Mouse (Mus musculus): ENCODE results near the gene Thra.

- TF ChIP-seq TCF12 (IDR thresholded peaks at IDR 0.05; ENCODE audit: insufficient read depth, poor library complexity, severe bottlenecking) = no peak
- TF ChIP-seq POLR2A (IDR thresholded peaks at IDR 0.05; ENCODE audit: insufficient read length, low read depth) = peak; percentile 61
- TF ChIP-seq E2F4 (IDR thresholded peaks at IDR 0.05; ENCODE audit: insufficient read depth) = no peak
- TF ChIP-seq MAX (IDR thresholded peaks at IDR 0.05; ENCODE audit: low read depth) = no peak
- TF ChIP-seq USF1 (IDR thresholded peaks at IDR 0.05; ENCODE audit: low read depth) = peak; percentile 60
- TF ChIP-seq MYOD1 (IDR thresholded peaks at IDR 0.05; ENCODE audit: control insufficient read depth in 1 of 3, insufficient read length in 2 of 3, low read depth in 2 of 3) = peak in 2 of 3 experiments; percentile 36 to 71
- TF ChIP-seq REST (IDR thresholded peaks at IDR 0.05; ENCODE audit: insufficient read depth, insufficient read length) = no peak
Measured at GRCm38 (mm10) chr11:98773635-98774295, 33.3 kb downstream of the Thra start.
